Mouse (Mus musculus) intestine, embryonic 15.5 days (tissue): ENCODE measurements around the gene Elovl5. TPM values are rescaled to one million over a fixed set of nuclear protein-coding genes. Genes with fewer than 3 reads are reported as not detected.
A peak's percentile ranks its signal among the peaks of the same experiment; 100 is the strongest.
"Not testable (repeated sequence)": the region's sequence is repeated elsewhere in the genome, so short reads cannot be mapped to it uniquely, and the experiment has no call there.

Experiments
- ATAC-seq: fragments of 200-750 bp; cut with Nextera tagmentation; 2 replicates; pipeline ENCODE4 v1.8.0; 2017; ENCODE audit warnings: moderate TSS enrichment, moderate library complexity
- H3K27ac ChIP-seq: fragments of 300-500 bp; sonication (generic); 2 replicates; pipeline ENCODE4 v1.5.1; 2015; ENCODE audit warnings: mild to moderate bottlenecking, inconsistent platforms
- H3K27me3 ChIP-seq: fragments of 300-500 bp; sonication (generic); replicated peaks from 2 replicates; pipeline ENCODE4 v1.6.1; 2015; ENCODE audit warnings: inconsistent platforms
- H3K36me3 ChIP-seq: fragments of 300-500 bp; sonication (generic); 2 replicates; pipeline ENCODE4 v1.6.1; 2015; ENCODE audit warnings: inconsistent platforms
- H3K4me1 ChIP-seq: fragments of 300-500 bp; sonication (generic); replicated peaks from 2 replicates; pipeline ENCODE4 v1.6.1; 2015; ENCODE audit warnings: inconsistent platforms
- H3K4me2 ChIP-seq: fragments of 300-500 bp; sonication (generic); replicated peaks from 2 replicates; pipeline ENCODE4 v1.6.1; 2015; ENCODE audit warnings: mild to moderate bottlenecking, inconsistent platforms
- H3K4me3 ChIP-seq: fragments of 300-500 bp; sonication (generic); replicated peaks from 2 replicates; pipeline ENCODE4 v1.5.1; 2015; ENCODE audit warnings: inconsistent platforms
- H3K9ac ChIP-seq: fragments of 300-500 bp; sonication (generic); 2 replicates; pipeline ENCODE4 v1.6.1; 2015; ENCODE audit warnings: inconsistent platforms
- H3K9me3 ChIP-seq: fragments of 300-500 bp; sonication (generic); 2 replicates; pipeline ENCODE4 v1.6.1; 2016; ENCODE audit warnings: inconsistent platforms
- WGBS: fragments of 180-500 bp; shearing (Covaris S2); methylation state at CpG from one replicate; pipeline ENCODE4 v1.1.7; 2015; 5-methylcytosine and 5-hydroxymethylcytosine counted together
- polyA plus RNA-seq: library from polyadenylated mRNA; unstranded; fragments of >200 nt; fragmentation: Nextera tagmentation; extraction: Ambion mirVana; gene quantifications from 2 replicates; pipeline ENCODE4 v1.2.1, GENCODE M21; 2015

Gene Elovl5
- polyA plus RNA-seq, 1 experiment from 2014 or later: 76.9 TPM

GRCm38 (mm10) chr9:77991650-77992049 is 74.5 kb downstream of the Elovl5 start:
- Histone ChIP-seq H3K4me2 (no peak overlapping the region), H3K27ac (no peak overlapping the region), H3K4me1 (no peaks in the 10 kb centered on the region), H3K4me3 (no peak overlapping the region), H3K9me3 (no peaks in the 10 kb centered on the region), H3K36me3 (no peaks in the 10 kb centered on the region), H3K9ac (no peak overlapping the region), H3K27me3 (no peaks in the 10 kb centered on the region)
- WGBS: 92% methylated on average over 4 of the region's 4 CpGs
- no peak for ATAC-seq

- Histone ChIP-seq H3K4me2 (no peak overlapping the region), H3K36me3 (no peaks in the 10 kb centered on the region), H3K27ac (no peak overlapping the region), H3K4me1 (no peaks in the 10 kb centered on the region), H3K9ac (no peak overlapping the region), H3K27me3 (no peaks in the 10 kb centered on the region), H3K4me3 (no peak overlapping the region), H3K9me3 (no peaks in the 10 kb centered on the region)
- no peak for ATAC-seq
- WGBS: 87% methylated on average over 6 of the region's 6 CpGs
These were observed 75.1 kb downstream of the Elovl5 start for GRCm38 (mm10) chr9:77992276-77992675.

GRCm38 (mm10) chr9:77993101-77993500 is 75.9 kb downstream of the Elovl5 start:
- 81% methylated on average over 1 of the region's 1 CpGs for WGBS
- H3K9me3 ChIP-seq: no peaks in the 10 kb centered on the region
- no peak for ATAC-seq

GRCm38 (mm10) chr9:77993538-77994255 is 76.5 kb downstream of the Elovl5 start:
- 82% methylated on average over 2 of the region's 2 CpGs for WGBS
- not testable (repeated sequence) for H3K9ac ChIP-seq, H3K27ac ChIP-seq, H3K4me1 ChIP-seq, H3K4me2 ChIP-seq, H3K9me3 ChIP-seq, H3K27me3 ChIP-seq, H3K4me3 ChIP-seq, H3K36me3 ChIP-seq
- peak; percentile 66; the same call in 1 of the 2 replicates for ATAC-seq

More at GRCm38 (mm10) chr9:77993101-77993500, 75.9 kb downstream of the Elovl5 start:
- Histone ChIP-seq H3K9ac (no peak overlapping the region), H3K27me3 (no peaks in the 10 kb centered on the region), H3K4me1 (no peaks in the 10 kb centered on the region), H3K27ac (no peak overlapping the region), H3K36me3 (no peaks in the 10 kb centered on the region), H3K4me3 (no peak overlapping the region), H3K4me2 (no peak overlapping the region)

GRCm38 (mm10) chr9:77995235-77995634 is 78.1 kb downstream of the Elovl5 start:
- Histone ChIP-seq H3K27ac (no peak overlapping the region), H3K36me3 (no peaks in the 10 kb centered on the region), H3K27me3 (no peaks in the 10 kb centered on the region), H3K4me1 (no peaks in the 10 kb centered on the region), H3K9ac (no peak overlapping the region), H3K9me3 (no peaks in the 10 kb centered on the region), H3K4me2 (no peak overlapping the region), H3K4me3 (no peak overlapping the region)
- WGBS: 76% methylated on average over 9 of the region's 9 CpGs
- no peak for ATAC-seq

- no peaks in the 10 kb centered on the region for H3K27me3 ChIP-seq
- H3K9me3 ChIP-seq: no peaks in the 10 kb centered on the region
- no peaks in the 10 kb centered on the region for H3K4me1 ChIP-seq
- H3K4me2 ChIP-seq: no peak overlapping the region
- no peaks in the 10 kb centered on the region for H3K36me3 ChIP-seq
- H3K27ac ChIP-seq: no peak overlapping the region
- ATAC-seq: no peak
- no peak overlapping the region for H3K9ac ChIP-seq
- H3K4me3 ChIP-seq: no peak overlapping the region
- 87% methylated on average over 7 of the region's 7 CpGs for WGBS
These were observed 83.7 kb downstream of the Elovl5 start for GRCm38 (mm10) chr9:78000586-78001500.

- Histone ChIP-seq H3K4me1 (no peaks in the 10 kb centered on the region), H3K27me3 (no peaks in the 10 kb centered on the region), H3K9ac (no peak overlapping the region), H3K9me3 (no peaks in the 10 kb centered on the region), H3K36me3 (no peaks in the 10 kb centered on the region), H3K4me2 (no peak overlapping the region), H3K4me3 (no peak overlapping the region), H3K27ac (no peak overlapping the region)
- no peak for ATAC-seq
- WGBS: 72% methylated on average over 2 of the region's 2 CpGs
These were observed 86.1 kb downstream of the Elovl5 start for GRCm38 (mm10) chr9:78003278-78003677.

- no peaks in the 10 kb centered on the region for H3K9me3 ChIP-seq
- H3K27ac ChIP-seq: no peak overlapping the region
- H3K36me3 ChIP-seq: no peaks in the 10 kb centered on the region
- no peak for ATAC-seq
- no peak overlapping the region for H3K4me2 ChIP-seq
- no peak overlapping the region for H3K4me3 ChIP-seq
- H3K9ac ChIP-seq: no peak overlapping the region
- H3K4me1 ChIP-seq: no peaks in the 10 kb centered on the region
- WGBS: 66% methylated on average over 3 of the region's 3 CpGs
- H3K27me3 ChIP-seq: no peaks in the 10 kb centered on the region
These were observed 88.3 kb downstream of the Elovl5 start for GRCm38 (mm10) chr9:78005481-78005880.

- no peak overlapping the region for H3K9ac ChIP-seq
- no peaks in the 10 kb centered on the region for H3K4me1 ChIP-seq
- no peaks in the 10 kb centered on the region for H3K27me3 ChIP-seq
- no peak overlapping the region for H3K4me2 ChIP-seq
- H3K36me3 ChIP-seq: no peaks in the 10 kb centered on the region
- no peak overlapping the region for H3K27ac ChIP-seq
- H3K9me3 ChIP-seq: no peaks in the 10 kb centered on the region
- H3K4me3 ChIP-seq: no peak overlapping the region
- 54% methylated on average over 19 of the region's 19 CpGs for WGBS
- ATAC-seq: peak; percentile 87
These were observed 89.2 kb downstream of the Elovl5 start for GRCm38 (mm10) chr9:78006209-78007001.

- no peak overlapping the region for H3K27ac ChIP-seq
- no peak overlapping the region for H3K9ac ChIP-seq
- 89% methylated on average over 7 of the region's 7 CpGs for WGBS
- no peak overlapping the region for H3K4me3 ChIP-seq
- no peak for ATAC-seq
- H3K36me3 ChIP-seq: no peaks in the 10 kb centered on the region
- no peak overlapping the region for H3K4me2 ChIP-seq
- H3K27me3 ChIP-seq: no peaks in the 10 kb centered on the region
- H3K4me1 ChIP-seq: no peaks in the 10 kb centered on the region
- H3K9me3 ChIP-seq: no peaks in the 10 kb centered on the region
These were observed 92.2 kb downstream of the Elovl5 start for GRCm38 (mm10) chr9:78009382-78009781.

GRCm38 (mm10) chr9:78010187-78010586 is 93.0 kb downstream of the Elovl5 start:
- H3K27ac ChIP-seq: no peak overlapping the region
- 75% methylated on average over 5 of the region's 5 CpGs for WGBS
- no peaks in the 10 kb centered on the region for H3K9me3 ChIP-seq
- no peaks in the 10 kb centered on the region for H3K27me3 ChIP-seq
- no peaks in the 10 kb centered on the region for H3K36me3 ChIP-seq
- H3K4me1 ChIP-seq: no peaks in the 10 kb centered on the region
- H3K9ac ChIP-seq: no peak overlapping the region
- H3K4me3 ChIP-seq: no peak overlapping the region
- H3K4me2 ChIP-seq: no peak overlapping the region
- no peak for ATAC-seq

- Histone ChIP-seq H3K4me3 (no peak overlapping the region), H3K36me3 (no peaks in the 10 kb centered on the region), H3K9ac (no peak overlapping the region), H3K27ac (no peak overlapping the region), H3K4me1 (no peaks in the 10 kb centered on the region), H3K27me3 (no peaks in the 10 kb centered on the region), H3K4me2 (no peak overlapping the region), H3K9me3 (no peaks in the 10 kb centered on the region)
- WGBS: 83% methylated on average over 10 of the region's 10 CpGs
- no peak for ATAC-seq
These were observed 93.5 kb downstream of the Elovl5 start for GRCm38 (mm10) chr9:78010707-78011106.
